Mouse (Mus musculus): ENCODE measurements around the gene Mapkapk3. TPM values are rescaled to one million over a fixed set of nuclear protein-coding genes. Genes with fewer than 3 reads are reported as not detected.
A peak's percentile ranks its signal among the peaks of the same experiment; 100 is the strongest.

Gene Mapkapk3
- total and polyA plus RNA-seq, 3 experiments = 42.3 to 49.9 TPM; not detected in 1

DNA sequence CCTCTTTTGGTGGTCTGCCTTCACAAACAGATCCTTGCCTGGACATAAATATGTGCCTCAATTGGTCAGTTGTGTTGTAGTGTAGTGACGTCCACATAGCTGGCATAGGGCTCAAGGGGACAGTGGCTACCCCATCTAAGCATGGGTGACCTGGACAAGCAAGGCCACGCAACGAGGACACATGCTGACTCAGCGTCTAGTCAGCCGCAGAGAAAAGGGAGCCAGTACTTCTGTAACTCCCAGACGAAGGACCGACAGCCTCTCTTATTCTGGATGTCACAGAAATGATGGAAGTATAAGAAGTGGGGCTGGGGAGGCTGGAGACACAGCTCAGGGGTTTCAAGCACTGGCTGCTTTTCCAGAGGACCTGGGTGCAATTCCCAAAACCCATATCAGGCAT is 12.1 kb downstream of the Mapkapk3 start:
- Histone ChIP-seq H3K9ac (ENCODE audit: control insufficient read depth, low read depth, low read length, poor library complexity, severe bottlenecking) (no peak overlapping the region), H3K36me3 (ENCODE audit: control insufficient read depth in 1 of 2, insufficient read depth in 2 of 2, low read length in 2 of 2) (peaks cover 0 to 20% of the 10 kb centered on the region in 2 experiments; a peak in 2 of 4 replicates), H3K79me2 (ENCODE audit: control insufficient read depth, insufficient read depth, low read length, poor library complexity) (no peaks in the 10 kb centered on the region), H3K9me3 (replicated peaks; ENCODE audit: insufficient read depth, low read length) (no peaks in the 10 kb centered on the region), H3K4me3 (ENCODE audit: control insufficient read depth in 1 of 2, insufficient read depth in 1 of 2, low read depth in 2 of 2, low read length in 2 of 2) (no peak overlapping the region), H3K27me3 (ENCODE audit: control insufficient read depth in 1 of 2, insufficient read depth in 2 of 2, low read length in 2 of 2) (no peaks in the 10 kb centered on the region), H3K4me1 (ENCODE audit: control insufficient read depth in 1 of 2, insufficient read depth in 2 of 2, low read length in 2 of 2) (peaks cover 17 to 33% of the 10 kb centered on the region in 2 experiments), H3K27ac (ENCODE audit: control insufficient read depth, low read depth, low read length) (no peak overlapping the region)
- no peak for TF ChIP-seq ZC3H11A (IDR thresholded peaks at IDR 0.05; ENCODE audit: low read depth, low read length)
- TF ChIP-seq POLR2AphosphoS5 (IDR thresholded peaks at IDR 0.05; ENCODE audit: borderline replicate concordance, low read depth, low read length) = no peak
- 0 out of 2 replicates have a peak, but pooled peaks have one; percentile 45 for TF ChIP-seq MAFK (IDR thresholded peaks at IDR 0.05; ENCODE audit: borderline replicate concordance, low read depth, low read length)
- no peak for TF ChIP-seq MXI1 (IDR thresholded peaks at IDR 0.05; ENCODE audit: low read depth, low read length)
- no peak for TF ChIP-seq ELF1 (IDR thresholded peaks at IDR 0.05; ENCODE audit: low read depth, low read length)
- TF ChIP-seq RAD21 (IDR thresholded peaks at IDR 0.05; ENCODE audit: low read depth, low read length) = no peak
- no peak for TF ChIP-seq ZNF384 (IDR thresholded peaks at IDR 0.05; ENCODE audit: low read depth, low read length)
- TF ChIP-seq TAL1 (IDR thresholded peaks at IDR 0.05; ENCODE audit: low read length) = no peak
- DNase-seq (ENCODE audit: low read depth, low spot score) = no peak

DNA sequence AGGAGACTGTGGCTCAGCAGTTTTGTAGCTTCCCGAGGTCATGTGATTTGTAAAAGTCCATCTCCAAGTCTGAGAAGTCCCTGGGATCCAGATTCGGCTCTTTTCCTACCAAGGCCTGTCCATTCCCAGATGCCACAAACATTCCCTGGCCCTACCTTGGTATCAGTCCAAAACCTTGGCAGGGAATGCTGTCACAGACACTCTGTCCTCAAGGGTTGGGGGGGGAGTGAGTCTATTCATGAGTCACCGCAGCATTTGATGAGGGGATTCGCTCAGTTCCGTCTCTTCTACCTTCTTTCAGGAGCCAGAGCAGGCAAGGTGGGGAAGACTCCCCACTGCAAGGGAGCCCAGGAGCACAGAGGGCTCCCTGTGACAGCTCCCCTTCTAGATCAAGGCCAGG is 14.0 kb downstream of the Mapkapk3 start:
- Histone ChIP-seq H3K9me3 (replicated peaks; ENCODE audit: insufficient read depth, low read length) (no peaks in the 10 kb centered on the region), H3K27me3 (ENCODE audit: control insufficient read depth in 1 of 2, insufficient read depth in 2 of 2, low read length in 2 of 2) (no peaks in the 10 kb centered on the region)

DNA sequence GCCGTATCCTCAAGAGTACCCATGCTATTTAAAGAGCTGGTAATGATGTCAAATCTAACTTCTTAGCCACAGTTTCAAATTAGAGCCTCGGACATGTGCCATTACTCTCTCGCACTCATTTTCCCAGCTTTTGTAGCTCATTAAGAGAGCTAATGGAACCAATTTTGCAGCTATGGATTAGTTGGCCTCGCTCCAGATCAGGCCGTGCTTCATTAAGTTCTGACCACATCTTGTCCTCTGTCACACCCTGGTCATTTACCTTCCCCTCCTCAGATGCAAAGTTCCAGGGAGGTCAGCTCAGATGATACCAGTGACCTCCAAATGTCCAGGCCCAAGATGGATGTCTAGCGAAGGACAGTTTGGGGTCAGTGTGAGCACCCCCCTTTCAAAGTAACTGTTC is 14.9 kb downstream of the Mapkapk3 start:
- peaks cover 29 to 49% of the 10 kb centered on the region in 2 experiments for H3K4me1 ChIP-seq (ENCODE audit: control insufficient read depth in 1 of 2, insufficient read depth in 2 of 2, low read length in 2 of 2)
- no peak overlapping the region for H3K27ac ChIP-seq (ENCODE audit: control insufficient read depth, low read depth, low read length)
- H3K9ac ChIP-seq (ENCODE audit: control insufficient read depth, low read depth, low read length, poor library complexity, severe bottlenecking) = no peak overlapping the region
- no peaks in the 10 kb centered on the region for H3K27me3 ChIP-seq (ENCODE audit: control insufficient read depth in 1 of 2, insufficient read depth in 2 of 2, low read length in 2 of 2)
- TF ChIP-seq SMC3 (IDR thresholded peaks at IDR 0.05; ENCODE audit: low read depth, low read length) (no peak), E2F4 (IDR thresholded peaks at IDR 0.05; ENCODE audit: borderline replicate concordance, low read depth, low read length) (no peak), ZKSCAN1 (IDR thresholded peaks at IDR 0.05; ENCODE audit: low read depth, low read length) (no peak), MAX (IDR thresholded peaks at IDR 0.05; ENCODE audit: low read length) (no peak), GABPA (IDR thresholded peaks at IDR 0.05; ENCODE audit: low read depth, low read length) (no peak), NELFE (IDR thresholded peaks at IDR 0.05; ENCODE audit: low read depth, low read length) (no peak), KAT2A (conservative IDR thresholded peaks at IDR 0.05; ENCODE audit: low read depth, low read length) (no peak), USF1 (IDR thresholded peaks at IDR 0.05; ENCODE audit: low read depth, low read length) (no peak), ZC3H11A (IDR thresholded peaks at IDR 0.05; ENCODE audit: low read depth, low read length) (no peak), MXI1 (IDR thresholded peaks at IDR 0.05; ENCODE audit: low read depth, low read length) (no peak), ZMIZ1 (IDR thresholded peaks at IDR 0.05; ENCODE audit: low read depth, low read length) (no peak), POLR2AphosphoS2 (IDR thresholded peaks at IDR 0.05; ENCODE audit: low read length) (no peak), UBTF (IDR thresholded peaks at IDR 0.05; ENCODE audit: borderline replicate concordance, insufficient read depth, low read depth, low read length) (no peak), MAZ (IDR thresholded peaks at IDR 0.05; ENCODE audit: low read depth, low read length) (no peak), CHD1 (IDR thresholded peaks at IDR 0.05; ENCODE audit: low read depth, low read length) (no peak), ELF1 (IDR thresholded peaks at IDR 0.05; ENCODE audit: low read depth, low read length) (no peak), RAD21 (IDR thresholded peaks at IDR 0.05; ENCODE audit: low read depth, low read length) (no peak)
- DNase-seq (ENCODE audit: low read depth, low spot score) = no peak
- no peaks in the 10 kb centered on the region for H3K79me2 ChIP-seq (ENCODE audit: control insufficient read depth, insufficient read depth, low read length, poor library complexity)
- no peaks in the 10 kb centered on the region for H3K9me3 ChIP-seq (replicated peaks; ENCODE audit: insufficient read depth, low read length)
- no peak overlapping the region for H3K4me3 ChIP-seq (ENCODE audit: control insufficient read depth in 1 of 2, insufficient read depth in 1 of 2, low read depth in 2 of 2, low read length in 2 of 2)
- H3K36me3 ChIP-seq (ENCODE audit: control insufficient read depth in 1 of 2, insufficient read depth in 2 of 2, low read length in 2 of 2) = peaks cover 0 to 38% of the 10 kb centered on the region in 2 experiments; a peak in 2 of 4 replicates

More for the DNA sequence above, 14.0 kb downstream of the Mapkapk3 start:
- Histone ChIP-seq H3K36me3 (ENCODE audit: control insufficient read depth in 1 of 2, insufficient read depth in 2 of 2, low read length in 2 of 2) (peaks cover 0 to 33% of the 10 kb centered on the region in 2 experiments; a peak in 2 of 4 replicates), H3K4me3 (ENCODE audit: control insufficient read depth in 1 of 2, insufficient read depth in 1 of 2, low read depth in 2 of 2, low read length in 2 of 2) (no peak overlapping the region), H3K79me2 (ENCODE audit: control insufficient read depth, insufficient read depth, low read length, poor library complexity) (no peaks in the 10 kb centered on the region), H3K9ac (ENCODE audit: control insufficient read depth, low read depth, low read length, poor library complexity, severe bottlenecking) (no peak overlapping the region), H3K4me1 (ENCODE audit: control insufficient read depth in 1 of 2, insufficient read depth in 2 of 2, low read length in 2 of 2) (peaks cover 28 to 45% of the 10 kb centered on the region in 2 experiments), H3K27ac (ENCODE audit: control insufficient read depth, low read depth, low read length) (no peak overlapping the region)
- no peak for TF ChIP-seq KAT2A (conservative IDR thresholded peaks at IDR 0.05; ENCODE audit: low read depth, low read length)
- no peak for TF ChIP-seq NRF1 (IDR thresholded peaks at IDR 0.05; ENCODE audit: insufficient read depth, low read depth, low read length, poor library complexity, severe bottlenecking)
- no peak for TF ChIP-seq TCF12 (IDR thresholded peaks at IDR 0.05; ENCODE audit: low read depth, low read length)
- TF ChIP-seq POLR2A (IDR thresholded peaks at IDR 0.05; ENCODE audit: control insufficient read depth in 1 of 2, insufficient read depth in 1 of 2, low read depth in 1 of 2, low read length in 2 of 2, poor library complexity in 1 of 2) = no peak
- no peak for TF ChIP-seq E2F4 (IDR thresholded peaks at IDR 0.05; ENCODE audit: borderline replicate concordance, low read depth, low read length)
- no peak for TF ChIP-seq MAFK (IDR thresholded peaks at IDR 0.05; ENCODE audit: borderline replicate concordance, low read depth, low read length)
- no peak for TF ChIP-seq POLR2AphosphoS5 (IDR thresholded peaks at IDR 0.05; ENCODE audit: borderline replicate concordance, low read depth, low read length)
- no peak for TF ChIP-seq ZMIZ1 (IDR thresholded peaks at IDR 0.05; ENCODE audit: low read depth, low read length)
- no peak for TF ChIP-seq NELFE (IDR thresholded peaks at IDR 0.05; ENCODE audit: low read depth, low read length)
- no peak for DNase-seq (ENCODE audit: low read depth, low spot score)
